Mouse (Mus musculus): ENCODE data around the gene Alpl.

DNA sequence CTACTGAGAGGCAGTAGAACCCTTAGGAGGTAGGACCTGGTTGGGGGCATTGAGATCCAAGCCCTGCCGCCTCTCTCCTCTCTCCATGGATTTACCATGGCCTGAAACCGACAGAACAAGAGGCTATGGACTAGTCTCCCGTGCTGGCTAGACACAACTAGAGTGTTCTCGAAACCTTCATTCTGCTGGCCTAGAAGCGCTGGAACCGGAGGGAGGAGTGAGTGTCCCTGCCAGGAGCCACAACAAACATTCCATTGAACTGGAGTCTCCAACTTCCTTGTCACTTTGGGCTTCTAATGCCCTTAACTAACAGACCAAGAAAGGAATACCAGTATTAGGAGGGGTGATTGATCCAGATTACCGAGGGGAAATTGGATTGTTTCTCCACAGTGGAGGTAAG is 20.0 kb upstream of the Alpl start:
- TF ChIP-seq POLR2A (IDR thresholded peaks at IDR 0.05; ENCODE audit: insufficient read depth, low read length) (no peak), CTCF (IDR thresholded peaks at IDR 0.05; ENCODE audit: low read depth, low read length) (no peak), EP300 (IDR thresholded peaks at IDR 0.05; ENCODE audit: insufficient read depth, low read depth, low read length) (no peak)

Measured in ES-Bruce4 (cell line).